Mouse (Mus musculus): ENCODE results near the gene Ttc28.

GRCm38 (mm10) chr5:111288486-111288885 lies 408.9 kb downstream of the Ttc28 start:
- TF ChIP-seq POLR2A (IDR thresholded peaks at IDR 0.05; ENCODE audit: control insufficient read depth, extremely low read depth, insufficient read depth, low read length, poor library complexity) (no peak), CTCF (IDR thresholded peaks at IDR 0.05; ENCODE audit: borderline replicate concordance, control insufficient read depth, extremely low read depth, insufficient read depth, low read length, poor library complexity) (no peak)
